Mouse (Mus musculus) liver, postnatal 0 days (tissue): Measurements from ENCODE around the gene Pim3. TPM values are rescaled to one million over a fixed set of nuclear protein-coding genes. Genes with fewer than 3 reads are reported as not detected.

Experiments used
- ATAC-seq: fragments of 200-750 bp; cut with Nextera tagmentation; 2 replicates; pipeline ENCODE4 v1.8.0; 2017; ENCODE audit warnings: mild to moderate bottlenecking, moderate library complexity
- DNase-seq: peaks from one replicate; pipeline ENCODE4 v3.0.0-alpha.2; 2016
- H3K27ac ChIP-seq: fragments of 300-500 bp; sonication (generic); 2 replicates; pipeline ENCODE4 v1.5.1; 2014; ENCODE audit warnings: antibody characterized with exemption, moderate library complexity, mild to moderate bottlenecking, low read depth
- H3K27me3 ChIP-seq: fragments of 300-500 bp; sonication (generic); 2 replicates; pipeline ENCODE4 v1.6.1; 2014; ENCODE audit warnings: low read length, control low read depth, mixed read lengths; ENCODE audit not compliant: insufficient read depth
- H3K36me3 ChIP-seq: fragments of 300-500 bp; sonication (generic); replicated peaks from 2 replicates; pipeline ENCODE4 v1.6.1; 2014; ENCODE audit warnings: mild to moderate bottlenecking, control low read depth, low read length, moderate library complexity, mixed read lengths; ENCODE audit not compliant: insufficient read depth
- H3K4me1 ChIP-seq: fragments of 300-500 bp; sonication (generic); 2 replicates; pipeline ENCODE4 v1.6.1; 2014; ENCODE audit warnings: antibody characterized with exemption, mild to moderate bottlenecking, control low read depth; ENCODE audit not compliant: insufficient read depth
- H3K4me2 ChIP-seq: fragments of 300-500 bp; sonication (generic); 2 replicates; pipeline ENCODE4 v1.6.1; 2014; ENCODE audit warnings: low read depth, mild to moderate bottlenecking, low read length, moderate library complexity, mixed read lengths
- H3K4me3 ChIP-seq: fragments of 300-500 bp; sonication (generic); 2 replicates; pipeline ENCODE4 v1.5.1; 2014; ENCODE audit warnings: low read depth, low read length
- H3K9ac ChIP-seq: fragments of 300-500 bp; sonication (generic); replicated peaks from 2 replicates; pipeline ENCODE4 v1.6.1; 2014; ENCODE audit warnings: mild to moderate bottlenecking, moderate library complexity
- H3K9me3 ChIP-seq: fragments of 300-500 bp; sonication (generic); 2 replicates; pipeline ENCODE4 v1.6.1; 2016; ENCODE audit warnings: mild to moderate bottlenecking, control low read depth, low read length, mixed read lengths
- CTCF ChIP-seq: sonication (generic); IDR thresholded peaks from 2 replicates; pipeline ENCODE4 v1.5.1; 2016; ENCODE audit warnings: antibody characterized with exemption, low read depth
- EP300 ChIP-seq: IDR thresholded peaks from 2 replicates; pipeline ENCODE4 v1.6.1; 2016; ENCODE audit warnings: antibody characterized with exemption, low read depth, mild to moderate bottlenecking
- WGBS: fragments of 180-500 bp; shearing (Covaris S2); extraction: QIAGEN DNeasy Blood & Tissue Kit; methylation state at CpG from one replicate; pipeline ENCODE4 v1.1.7; 2014; ENCODE audit not compliant: insufficient replicate concordance; 5-methylcytosine and 5-hydroxymethylcytosine counted together
- polyA plus RNA-seq: library from polyadenylated mRNA; unstranded; fragments of >200 nt; fragmentation: Nextera tagmentation; extraction: Ambion mirVana; gene quantifications from 2 replicates; pipeline ENCODE4 v1.2.1, GENCODE M21; 2015

Gene Pim3
- polyA plus RNA-seq, 1 experiment from 2014 or later, result 34.2 TPM

DNA sequence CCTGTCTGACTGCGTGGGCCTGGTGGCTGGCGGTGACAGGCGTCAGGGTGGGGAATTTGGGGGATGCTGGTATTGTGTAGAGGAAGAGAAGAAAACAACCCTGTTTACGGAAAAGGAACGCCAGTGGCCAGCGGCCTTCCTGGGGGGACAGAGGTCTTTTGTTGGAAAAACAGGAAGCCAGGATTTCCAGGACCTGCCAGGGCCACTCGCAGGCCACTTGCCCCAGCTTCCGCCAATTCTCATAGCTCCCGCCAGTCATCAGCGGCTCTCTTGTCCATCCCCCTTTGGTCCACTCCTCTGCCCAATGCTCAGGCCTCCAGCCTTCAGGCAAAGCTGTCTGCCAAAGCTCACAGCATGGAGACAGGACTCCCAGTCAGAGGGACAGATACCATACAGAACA, 21.9 kb upstream of the Pim3 start:
- H3K36me3 ChIP-seq, result no peaks in the 10 kb centered on the region
- H3K4me2 ChIP-seq, result no peak overlapping the region
- TF ChIP-seq CTCF, result no peak
- TF ChIP-seq EP300, result peak; percentile 33; the same call in 1 of the 2 replicates
- H3K27me3 ChIP-seq, result no peaks in the 10 kb centered on the region
- no peak for DNase-seq
- H3K9ac ChIP-seq, result no peak overlapping the region
- H3K4me1 ChIP-seq, result peaks cover 14% of the 10 kb centered on the region
- H3K9me3 ChIP-seq, result no peaks in the 10 kb centered on the region
- no peak overlapping the region for H3K4me3 ChIP-seq
- no peak for ATAC-seq
- peak overlapping the region; percentile 59 for H3K27ac ChIP-seq
- 74% methylated on average over 10 of the region's 10 CpGs for WGBS

DNA sequence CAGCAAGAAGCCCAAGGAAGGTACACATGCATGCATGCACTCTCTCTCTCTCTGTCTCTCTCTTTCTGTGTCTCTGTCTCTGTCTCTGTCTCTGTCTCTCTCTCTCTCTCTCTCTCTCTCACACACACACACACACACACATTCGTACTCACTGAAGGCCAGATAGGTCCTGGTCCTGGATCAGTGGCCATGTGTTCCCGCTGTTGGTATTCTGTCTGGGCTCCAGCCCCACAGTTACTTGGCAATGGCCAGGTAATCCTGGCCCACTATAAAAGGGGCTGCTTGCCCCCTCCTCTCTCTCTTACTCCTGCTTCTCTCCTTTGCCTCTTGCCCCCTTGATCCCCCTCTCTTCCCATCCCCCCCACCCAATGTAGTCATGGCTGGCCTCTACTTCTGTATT, 20.8 kb upstream of the Pim3 start:
- no peak for TF ChIP-seq CTCF
- no peak for TF ChIP-seq EP300
- H3K4me3 ChIP-seq, result no peak overlapping the region
- no peaks in the 10 kb centered on the region for H3K27me3 ChIP-seq
- no peak overlapping the region for H3K4me2 ChIP-seq
- 80% methylated on average over 2 of the region's 2 CpGs for WGBS
- H3K9me3 ChIP-seq, result no peaks in the 10 kb centered on the region
- H3K9ac ChIP-seq, result no peak overlapping the region
- no peak for DNase-seq
- peaks cover 14% of the 10 kb centered on the region for H3K4me1 ChIP-seq
- H3K36me3 ChIP-seq, result no peaks in the 10 kb centered on the region
- no peak overlapping the region for H3K27ac ChIP-seq
- no peak for ATAC-seq

DNA sequence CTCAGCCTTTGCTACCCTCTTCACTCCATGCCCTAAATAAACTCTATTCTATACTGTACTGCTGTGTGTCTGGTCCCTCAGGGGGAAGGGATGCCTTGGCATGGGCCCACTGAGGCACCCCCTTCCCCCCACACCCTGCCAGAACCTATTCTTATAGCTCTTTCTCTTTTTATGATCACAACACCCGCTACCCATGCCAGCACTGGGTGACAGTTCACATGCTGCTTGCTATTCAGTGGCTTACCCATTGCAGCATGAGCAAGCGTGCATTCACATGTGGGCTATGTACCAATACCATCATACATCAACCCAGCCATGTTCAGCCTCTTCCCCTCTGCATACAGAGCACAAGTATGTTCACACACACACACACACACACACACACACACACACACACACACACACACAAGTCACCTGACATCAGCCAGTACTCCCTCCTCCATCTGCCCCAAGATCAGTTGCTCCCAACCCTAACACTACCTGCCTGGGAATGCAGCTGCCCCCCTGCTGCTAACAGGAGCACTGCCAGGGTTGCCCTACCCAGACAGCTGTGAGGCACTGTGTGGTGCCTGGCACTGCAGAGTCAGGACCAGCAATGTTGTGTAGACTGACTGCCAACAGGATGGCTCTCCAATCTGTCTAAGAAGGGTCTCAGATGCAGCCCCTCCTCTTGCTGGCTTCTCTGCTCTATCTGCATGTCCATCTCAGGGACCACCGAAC, 20.2 kb upstream of the Pim3 start:
- Histone ChIP-seq H3K27me3 (no peaks in the 10 kb centered on the region), H3K9me3 (no peaks in the 10 kb centered on the region), H3K9ac (no peak overlapping the region), H3K36me3 (no peaks in the 10 kb centered on the region), H3K4me1 (peaks cover 14% of the 10 kb centered on the region), H3K27ac (no peak overlapping the region), H3K4me2 (no peak overlapping the region), H3K4me3 (no peak overlapping the region)
- 82% methylated on average over 3 of the region's 3 CpGs for WGBS
- DNase-seq (no peak), ATAC-seq (no peak)
- TF ChIP-seq EP300 (no peak), CTCF (no peak)

DNA sequence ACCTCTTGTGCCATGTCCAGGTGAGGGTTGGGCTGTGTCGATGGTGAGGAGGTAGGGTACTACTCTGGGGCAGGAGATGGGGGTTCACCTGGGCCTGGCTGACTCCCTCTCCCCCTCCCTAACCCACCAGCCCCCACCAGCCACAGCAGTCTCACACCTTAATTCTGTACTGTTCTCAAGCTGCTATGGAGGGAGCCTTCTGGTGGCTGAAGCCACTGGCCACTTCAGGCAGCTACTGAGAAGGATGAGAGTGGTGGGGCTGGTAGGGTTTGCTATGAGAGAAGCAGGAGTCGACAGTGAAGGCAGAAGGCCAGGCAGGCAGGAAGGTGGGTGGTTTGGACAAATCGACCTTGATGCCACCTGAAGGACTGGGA, 19.7 kb upstream of the Pim3 start:
- Histone ChIP-seq H3K36me3 (no peaks in the 10 kb centered on the region), H3K27ac (no peak overlapping the region), H3K27me3 (no peaks in the 10 kb centered on the region), H3K9ac (no peak overlapping the region), H3K4me2 (no peak overlapping the region), H3K4me3 (no peak overlapping the region), H3K4me1 (peaks cover 14% of the 10 kb centered on the region), H3K9me3 (no peaks in the 10 kb centered on the region)
- ATAC-seq (no peak), DNase-seq (no peak)
- 52% methylated on average over 3 of the region's 3 CpGs for WGBS
- TF ChIP-seq CTCF (no peak), EP300 (no peak)

DNA sequence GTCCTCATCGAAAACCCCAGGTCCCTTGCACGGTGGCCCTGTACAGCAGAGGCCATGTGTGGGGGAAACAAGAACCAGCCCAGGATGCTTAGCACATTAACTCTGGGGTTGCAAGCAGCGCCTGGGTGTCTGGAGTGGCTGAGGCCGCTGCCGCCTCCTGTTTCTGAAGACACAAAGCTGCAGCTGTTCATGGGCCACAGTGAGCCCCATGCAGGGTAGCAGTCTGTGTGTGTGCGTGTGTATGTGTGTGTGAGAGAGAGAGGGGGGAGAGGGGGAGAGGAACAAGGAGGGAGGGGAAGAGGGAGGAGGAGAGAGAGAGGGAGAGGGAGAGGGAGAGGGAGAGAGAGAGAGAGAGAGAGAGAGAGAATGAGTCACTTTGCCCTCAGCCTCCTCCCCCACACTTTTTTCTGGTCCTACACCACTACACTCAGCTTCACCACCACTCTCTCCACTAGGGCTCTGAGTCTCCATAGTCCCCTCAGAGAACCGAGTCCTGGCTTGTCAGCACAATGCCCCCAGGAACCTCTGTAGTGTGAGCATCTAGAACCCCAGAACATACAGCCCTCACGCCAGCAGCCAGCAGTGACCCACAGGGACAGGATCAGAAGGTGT, 18.4 kb upstream of the Pim3 start:
- TF ChIP-seq CTCF, result no peak
- no peak for TF ChIP-seq EP300
- Histone ChIP-seq H3K9ac (no peak overlapping the region), H3K36me3 (no peaks in the 10 kb centered on the region), H3K4me2 (no peak overlapping the region), H3K27ac (no peak overlapping the region), H3K4me1 (peaks cover 8% of the 10 kb centered on the region), H3K4me3 (no peak overlapping the region), H3K9me3 (no peaks in the 10 kb centered on the region), H3K27me3 (no peaks in the 10 kb centered on the region)
- WGBS, result 40% methylated on average over 8 of the region's 8 CpGs
- DNase-seq (no peak), ATAC-seq (no peak)

DNA sequence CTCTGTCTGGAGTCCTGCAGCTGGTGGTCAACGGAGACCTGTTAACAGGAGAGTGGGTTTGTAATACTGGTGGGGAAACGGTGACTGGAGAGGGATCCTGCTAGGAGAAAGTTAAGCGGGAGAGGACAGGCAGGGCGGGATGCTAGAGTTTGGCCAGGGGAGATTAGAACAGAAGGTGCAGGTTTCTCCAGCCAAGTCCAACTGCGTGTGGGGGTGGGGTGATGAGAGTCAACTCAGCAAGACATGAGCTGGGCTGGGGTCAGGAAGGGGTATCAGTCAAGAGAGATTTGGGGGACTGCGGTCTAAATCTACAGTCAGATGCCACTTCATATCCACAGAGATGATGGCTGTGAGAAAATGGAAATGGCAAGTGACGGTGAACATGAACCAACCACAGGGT, 17.0 kb upstream of the Pim3 start:
- Histone ChIP-seq H3K4me2 (no peak overlapping the region), H3K9me3 (no peaks in the 10 kb centered on the region), H3K36me3 (no peaks in the 10 kb centered on the region), H3K9ac (no peak overlapping the region), H3K27ac (no peak overlapping the region), H3K4me1 (peaks cover 6% of the 10 kb centered on the region), H3K4me3 (no peak overlapping the region), H3K27me3 (no peaks in the 10 kb centered on the region)
- ATAC-seq (no peak), DNase-seq (no peak)
- TF ChIP-seq CTCF, result no peak
- no peak for TF ChIP-seq EP300
- WGBS, result 82% methylated on average over 7 of the region's 7 CpGs
